Mouse (Mus musculus) embryonic fibroblast, embryonic 13.5 days (primary cell): ENCODE data around the gene Tanc1.

Source experiments
- CTCF ChIP-seq: IDR thresholded peaks from 2 replicates; pipeline ENCODE4 v1.5.1; 2011; ENCODE audit warnings: mild to moderate bottlenecking, control low read depth, low read length, moderate library complexity, borderline replicate concordance; ENCODE audit not compliant: insufficient read depth
- POLR2A ChIP-seq: IDR thresholded peaks from 2 replicates; pipeline ENCODE4 v1.6.1; 2011; ENCODE audit warnings: low read depth, mild to moderate bottlenecking, control low read depth, low read length, moderate library complexity

- no peak for TF ChIP-seq POLR2A
- no peak for TF ChIP-seq CTCF
These were observed 7.2 kb downstream of the Tanc1 start for GRCm38 (mm10) chr2:59618996-59619395.
